Mouse (Mus musculus): Measurements from ENCODE around the gene Ogdh.

DNA sequence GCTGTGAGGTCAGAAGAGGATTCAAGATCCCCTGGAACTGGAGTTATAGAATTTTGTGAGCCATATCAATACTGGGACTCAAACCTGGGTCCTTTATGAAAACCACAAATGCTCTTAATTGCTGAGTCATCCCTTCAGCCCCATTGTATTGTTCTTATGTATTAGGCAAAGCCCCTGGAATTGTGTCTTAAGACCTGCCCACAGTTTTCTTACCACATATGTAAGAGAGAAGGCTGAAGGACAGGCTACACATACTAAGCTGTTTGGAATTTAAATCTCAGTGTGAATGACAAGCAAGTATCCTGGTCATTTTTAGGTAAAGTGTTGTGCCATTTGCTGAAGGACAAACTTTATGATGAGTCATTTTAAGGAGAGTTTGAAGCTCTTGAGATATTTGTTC lies 4.6 kb downstream of the Ogdh start:
- TF ChIP-seq ZC3H11A (IDR thresholded peaks at IDR 0.05; ENCODE audit: borderline replicate concordance, low read depth, low read length) (no peak), HCFC1 (IDR thresholded peaks at IDR 0.05; ENCODE audit: borderline replicate concordance, insufficient read depth, low read length) (no peak)
